Comparison of ENCODE assay signal across 8 mouse cellular contexts in the genomic region with DNA sequence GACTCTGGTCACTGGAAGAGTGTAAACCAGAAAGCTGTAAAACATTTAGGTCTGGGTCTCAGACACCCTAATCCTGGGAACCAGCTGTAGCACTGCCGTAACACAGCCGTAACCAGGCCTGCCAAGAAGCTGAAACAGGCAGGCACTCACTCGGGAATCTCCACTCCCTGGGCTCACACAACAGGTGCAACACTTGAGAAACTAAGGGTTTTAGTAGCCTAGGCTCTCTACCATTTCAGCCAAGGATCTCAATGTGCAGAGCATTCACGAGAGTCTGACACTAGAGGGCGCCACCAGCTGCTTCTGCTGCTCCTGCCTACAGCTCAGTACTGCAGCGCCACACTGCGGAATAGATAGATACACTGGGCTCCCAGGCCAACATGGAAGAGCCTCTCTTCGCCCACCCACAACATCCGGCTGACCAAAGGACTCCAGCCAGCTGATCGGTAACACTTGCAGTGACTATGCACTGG. TPM values are rescaled to one million over a fixed set of nuclear protein-coding genes. Genes with fewer than 3 reads are reported as not detected.
DNase-seq lines count a peak whose midpoint lies in the region; ATAC-seq and TF ChIP-seq lines count a peak whose summit lies in the region.

No protein-coding gene starts in this region.

- H3K4me2 ChIP-seq in forebrain, embryonic 12.5 days: peak overlapping the region; percentile 40
- peak overlapping the region; percentile 53 for H3K4me2 ChIP-seq in liver, embryonic 15.5 days
- H3K4me2 ChIP-seq in neural tube, embryonic 12.5 days (replicated peaks): peak overlapping the region; percentile 35; the same call in 1 of the 2 replicates
- 0 out of 2 replicates have a peak overlapping the region, but pooled peaks have one; percentile 20 for H3K4me2 ChIP-seq in stomach, postnatal 0 days (replicated peaks; ENCODE audit: low read depth)

- peaks cover 12% of the 10 kb centered on the region for H3K4me1 ChIP-seq in E14TG2a.4 (replicated peaks; ENCODE audit: low read depth, low read length)
- H3K4me1 ChIP-seq in forebrain, embryonic 12.5 days: peaks cover 13% of the 10 kb centered on the region
- H3K4me1 ChIP-seq in liver, embryonic 15.5 days (replicated peaks): peaks cover 6% of the 10 kb centered on the region; the same call in 1 of the 2 replicates
- no peaks in the 10 kb centered on the region for H3K4me1 ChIP-seq in neural tube, embryonic 12.5 days
- H3K4me1 ChIP-seq in stomach, postnatal 0 days (replicated peaks; ENCODE audit: control insufficient read depth, insufficient read depth): peaks cover 3% of the 10 kb centered on the region; the same call in 1 of the 2 replicates

- no peak overlapping the region for H3K4me3 ChIP-seq in E14TG2a.4 (replicated peaks; ENCODE audit: low read length)
- 0 out of 2 replicates have a peak overlapping the region, but pooled peaks have one; percentile 7 for H3K4me3 ChIP-seq in forebrain, embryonic 12.5 days (replicated peaks)
- H3K4me3 ChIP-seq in liver, embryonic 15.5 days (replicated peaks): peak overlapping the region; percentile 7; the same call in 1 of the 2 replicates
- H3K4me3 ChIP-seq in neural tube, embryonic 12.5 days: no peak overlapping the region
- H3K4me3 ChIP-seq in stomach, postnatal 0 days (ENCODE audit: low read depth, low read length): no peak overlapping the region

- peaks cover 28% of the 10 kb centered on the region for H3K27me3 ChIP-seq in E14TG2a.4 (ENCODE audit: insufficient read depth, low read length)
- peaks cover 3% of the 10 kb centered on the region; the same call in 1 of the 2 replicates for H3K27me3 ChIP-seq in forebrain, embryonic 12.5 days
- no peaks in the 10 kb centered on the region for H3K27me3 ChIP-seq in liver, embryonic 15.5 days
- no peaks in the 10 kb centered on the region for H3K27me3 ChIP-seq in neural tube, embryonic 12.5 days (replicated peaks)
- H3K27me3 ChIP-seq in stomach, postnatal 0 days (ENCODE audit: control insufficient read depth, insufficient read depth, low read length): no peaks in the 10 kb centered on the region

- H3K9ac ChIP-seq in forebrain, embryonic 12.5 days: no peak overlapping the region
- H3K9ac ChIP-seq in liver, embryonic 15.5 days: no peak overlapping the region
- H3K9ac ChIP-seq in neural tube, embryonic 12.5 days: no peak overlapping the region
- no peak overlapping the region for H3K9ac ChIP-seq in stomach, postnatal 0 days (ENCODE audit: low read length)

- 15% methylated on average over 10 of the region's 10 CpGs for WGBS in forebrain, embryonic 12.5 days
- 11% methylated on average over 10 of the region's 10 CpGs for WGBS in liver, embryonic 15.5 days (ENCODE audit: insufficient replicate concordance)
- WGBS in neural tube, embryonic 12.5 days: 17% methylated on average over 10 of the region's 10 CpGs
- WGBS in stomach, postnatal 0 days: 14% methylated on average over 10 of the region's 10 CpGs

- H3K27ac ChIP-seq in forebrain, embryonic 12.5 days: peak overlapping the region; percentile 85
- no peak overlapping the region for H3K27ac ChIP-seq in liver, embryonic 15.5 days (replicated peaks)
- H3K27ac ChIP-seq in neural tube, embryonic 12.5 days: no peak overlapping the region
- H3K27ac ChIP-seq in stomach, postnatal 0 days (replicated peaks): no peak overlapping the region

- DNase-seq in c-Kit-positive CD71-positive TER-119-negative erythroid progenitor cells, embryonic 14.5 days (ENCODE audit: low read depth): peak; percentile 83
- DNase-seq in heart, postnatal 10 days: peak; percentile 77 to 92
- peak; percentile 96 to 97 for DNase-seq in kidney, postnatal 4 days
- peak; percentile 91 for DNase-seq in stomach, postnatal 0 days (ENCODE audit: low spot score)

- H3K36me3 ChIP-seq in E14TG2a.4 (ENCODE audit: insufficient read depth, low read length): no peaks in the 10 kb centered on the region
- H3K36me3 ChIP-seq in forebrain, embryonic 12.5 days (replicated peaks): no peaks in the 10 kb centered on the region
- H3K36me3 ChIP-seq in liver, embryonic 15.5 days (replicated peaks): no peaks in the 10 kb centered on the region
- no peaks in the 10 kb centered on the region for H3K36me3 ChIP-seq in neural tube, embryonic 12.5 days
- H3K36me3 ChIP-seq in stomach, postnatal 0 days (ENCODE audit: control insufficient read depth, insufficient read depth, low read length): no peaks in the 10 kb centered on the region

- intact Hi-C loops in heart, postnatal 10 days (cut with DNase I): loop anchor here (2.0 kb wide), 1 partner anchor 76 kb away; a partner anchor contains a TSS

- TF ChIP-seq EP300 in stomach, postnatal 0 days (optimal IDR thresholded peaks at IDR 0.05): no peak

- peak; percentile 85 for TF ChIP-seq CTCF in E14TG2a.4 (conservative IDR thresholded peaks at IDR 0.05; ENCODE audit: low read length)
- peak; percentile 100 for TF ChIP-seq CTCF in stomach, postnatal 0 days (IDR thresholded peaks at IDR 0.05; ENCODE audit: low read depth)

- no peaks in the 10 kb centered on the region for H3K9me3 ChIP-seq in E14TG2a.4 (ENCODE audit: low read length)
- H3K9me3 ChIP-seq in forebrain, embryonic 12.5 days: no peaks in the 10 kb centered on the region
- no peaks in the 10 kb centered on the region for H3K9me3 ChIP-seq in liver, embryonic 15.5 days (replicated peaks)
- no peaks in the 10 kb centered on the region for H3K9me3 ChIP-seq in neural tube, embryonic 12.5 days
- no peaks in the 10 kb centered on the region for H3K9me3 ChIP-seq in stomach, postnatal 0 days (ENCODE audit: control insufficient read depth, low read length)

- peak; percentile 69 for ATAC-seq in forebrain, embryonic 12.5 days (ENCODE audit: low FRiP score)
- ATAC-seq in liver, embryonic 15.5 days (ENCODE audit: insufficient read depth): peak; percentile 54
- peak; percentile 41; the same call in 1 of the 2 replicates for ATAC-seq in neural tube, embryonic 12.5 days (ENCODE audit: low FRiP score, low read depth)
- ATAC-seq in stomach, postnatal 0 days (ENCODE audit: low FRiP score, low TSS enrichment): peak; percentile 85

RNA-seq across cellular contexts. Expression of a gene that starts 42.0 kb away (rescaled TPM):
- 0.36 TPM in 1 of 2 replicates, not detected in the other for polyA plus RNA-seq in forebrain, embryonic 12.5 days (2016; fragmentation: Nextera tagmentation; extraction: Ambion mirVana)
- 1 to 10 TPM; 1.2 to 2.6 TPM for total RNA-seq in heart, postnatal 10 days (2021)
- polyA plus RNA-seq in liver, embryonic 15.5 days (2015; fragmentation: Nextera tagmentation; extraction: Ambion mirVana): 0.17 and 0.35 TPM in 2 replicates
- 0.22 and 0.24 TPM in 2 replicates for polyA plus RNA-seq in neural tube, embryonic 12.5 days (2016; fragmentation: Nextera tagmentation; extraction: Ambion mirVana)
- polyA plus RNA-seq in stomach, postnatal 0 days (2015; fragmentation: Nextera tagmentation; extraction: Ambion mirVana): 76.4 and 79.7 TPM in 2 replicates

Comparison
In these comparisons a context has a peak if more than half of its experiments do, and no peak if none do; other contexts are left out.
1. H3K4me3 ChIP-seq: peak in forebrain, embryonic 12.5 days (single experiment) and liver, embryonic 15.5 days (single experiment); none in E14TG2a.4 (single experiment), neural tube, embryonic 12.5 days (single experiment) and stomach, postnatal 0 days (single experiment).
2. RNA of a gene that starts 42.0 kb away (polyA plus RNA-seq): 76.4 to 79.7 TPM in stomach, postnatal 0 days; 0.36 TPM in forebrain, embryonic 12.5 days, 0.22 to 0.24 TPM in neural tube, embryonic 12.5 days and 0.17 to 0.35 TPM in liver, embryonic 15.5 days; every median in the first group is over 10 times any median in the second.
3. Peak in every context shown above with its lines, with median percentiles within 50 percentile points of each other: DNase-seq, ATAC-seq and H3K4me2 ChIP-seq.